Mouse (Mus musculus): ENCODE measurements at regions not wholly inside any gene's neighbourhood (a gene's known extent, or its start where the extent isn't known, plus 50 kb on each side); places are given as distances from the start of the nearest gene placed in this dataset.

GRCm38 (mm10) chr13:70454592-70455390 lies 182.6 kb downstream of the Ice1 start:
- Histone ChIP-seq H3K4me2 (replicated peaks) (no peak overlapping the region), H3K9ac (no peak overlapping the region), H3K4me1 (no peaks in the 10 kb centered on the region), H3K9me3 (no peaks in the 10 kb centered on the region), H3K27me3 (no peaks in the 10 kb centered on the region), H3K36me3 (no peaks in the 10 kb centered on the region), H3K4me3 (no peak overlapping the region), H3K27ac (no peak overlapping the region)
- 66% methylated on average over 4 of the region's 4 CpGs for WGBS
- no peak for ATAC-seq (ENCODE audit: insufficient number of reproducible peaks, insufficient read depth, low FRiP score, low TSS enrichment)

DNA sequence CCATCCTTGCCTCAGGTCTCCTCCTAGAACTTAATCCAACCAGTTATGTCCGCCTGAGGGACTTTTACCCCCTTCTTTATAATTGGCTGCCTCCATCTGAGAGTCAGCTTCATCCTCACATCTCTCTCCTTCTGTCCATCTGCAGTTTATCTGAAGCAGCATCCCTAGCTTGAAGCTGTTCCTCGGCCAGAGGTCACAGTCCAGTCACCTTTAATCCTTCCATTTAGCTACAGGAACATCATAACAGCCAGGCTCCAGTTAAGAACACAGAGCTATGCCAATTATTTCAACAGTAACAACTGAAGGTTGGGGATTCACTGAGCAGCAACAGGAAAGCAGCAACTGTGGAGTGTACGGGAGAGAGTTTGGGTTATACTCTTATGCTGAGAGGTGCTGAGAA lies 179.0 kb downstream of the Ice1 start:
- Histone ChIP-seq H3K4me3 (no peak overlapping the region), H3K4me2 (replicated peaks) (no peak overlapping the region), H3K9me3 (no peaks in the 10 kb centered on the region), H3K27me3 (no peaks in the 10 kb centered on the region), H3K36me3 (no peaks in the 10 kb centered on the region), H3K4me1 (no peaks in the 10 kb centered on the region), H3K27ac (no peak overlapping the region), H3K9ac (no peak overlapping the region)
- WGBS = 78% methylated on average over 3 of the region's 3 CpGs
- ATAC-seq (ENCODE audit: insufficient number of reproducible peaks, insufficient read depth, low FRiP score, low TSS enrichment) = no peak

GRCm38 (mm10) chr13:70464996-70465395 lies 172.4 kb downstream of the Ice1 start:
- H3K36me3 ChIP-seq = no peaks in the 10 kb centered on the region
- no peaks in the 10 kb centered on the region for H3K9me3 ChIP-seq
- ATAC-seq (ENCODE audit: insufficient number of reproducible peaks, insufficient read depth, low FRiP score, low TSS enrichment) = no peak
- no peaks in the 10 kb centered on the region for H3K4me1 ChIP-seq
- WGBS = 79% methylated on average over 5 of the region's 5 CpGs
- H3K27me3 ChIP-seq = no peaks in the 10 kb centered on the region
- no peak overlapping the region for H3K27ac ChIP-seq
- no peak overlapping the region for H3K4me3 ChIP-seq
- H3K4me2 ChIP-seq (replicated peaks) = no peak overlapping the region
- no peak overlapping the region for H3K9ac ChIP-seq

- 84% methylated on average over 4 of the region's 4 CpGs for WGBS
- no peaks in the 10 kb centered on the region for H3K36me3 ChIP-seq
- no peak overlapping the region for H3K4me3 ChIP-seq
- no peaks in the 10 kb centered on the region for H3K27me3 ChIP-seq
- no peak overlapping the region for H3K4me2 ChIP-seq (replicated peaks)
- no peak overlapping the region for H3K27ac ChIP-seq
- H3K4me1 ChIP-seq = no peaks in the 10 kb centered on the region
- no peak for ATAC-seq (ENCODE audit: insufficient number of reproducible peaks, insufficient read depth, low FRiP score, low TSS enrichment)
- no peak overlapping the region for H3K9ac ChIP-seq
- no peaks in the 10 kb centered on the region for H3K9me3 ChIP-seq
These were observed 162.7 kb downstream of the Ice1 start for GRCm38 (mm10) chr13:70474746-70475145.

GRCm38 (mm10) chr13:70475366-70475765 lies 162.1 kb downstream of the Ice1 start:
- Histone ChIP-seq H3K4me2 (replicated peaks) (no peak overlapping the region), H3K9ac (no peak overlapping the region), H3K4me3 (no peak overlapping the region), H3K4me1 (no peaks in the 10 kb centered on the region), H3K36me3 (no peaks in the 10 kb centered on the region), H3K27me3 (no peaks in the 10 kb centered on the region), H3K9me3 (no peaks in the 10 kb centered on the region), H3K27ac (no peak overlapping the region)
- ATAC-seq (ENCODE audit: insufficient number of reproducible peaks, insufficient read depth, low FRiP score, low TSS enrichment) = no peak
- WGBS = 82% methylated on average over 2 of the region's 2 CpGs

DNA sequence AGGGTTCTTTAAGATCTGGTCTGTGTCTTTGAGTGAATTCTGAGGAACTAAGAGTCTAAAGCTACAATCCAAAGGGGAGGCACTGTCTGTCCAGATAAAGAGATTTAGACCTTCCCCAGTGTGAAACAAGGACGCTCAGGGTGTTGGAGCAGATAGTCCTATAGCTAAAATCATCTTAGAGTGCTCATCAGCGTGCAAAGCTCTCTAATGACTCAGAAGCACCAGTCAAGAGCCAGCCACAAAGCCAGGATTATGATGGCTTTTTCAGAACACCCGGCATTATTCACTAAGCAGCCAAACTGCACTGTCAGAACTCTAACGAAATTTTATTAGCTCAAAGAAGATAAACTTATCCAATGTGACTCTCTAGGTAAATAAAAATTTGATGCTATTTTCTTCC lies 138.1 kb downstream of the Ice1 start:
- H3K27me3 ChIP-seq = no peaks in the 10 kb centered on the region
- H3K9ac ChIP-seq = no peak overlapping the region
- H3K9me3 ChIP-seq = no peaks in the 10 kb centered on the region
- no peaks in the 10 kb centered on the region for H3K36me3 ChIP-seq
- no peak overlapping the region for H3K27ac ChIP-seq
- no peak for ATAC-seq (ENCODE audit: insufficient number of reproducible peaks, insufficient read depth, low FRiP score, low TSS enrichment)
- H3K4me2 ChIP-seq (replicated peaks) = no peak overlapping the region
- 66% methylated on average over 4 of the region's 4 CpGs for WGBS
- no peak overlapping the region for H3K4me3 ChIP-seq
- no peaks in the 10 kb centered on the region for H3K4me1 ChIP-seq

All from embryonic facial prominence, embryonic 12.5 days (tissue).